Mouse (Mus musculus) heart, embryonic 13.5 days (tissue): ENCODE results near the gene Lexm. TPM values are rescaled to one million over a fixed set of nuclear protein-coding genes. Genes with fewer than 3 reads are reported as not detected.

Experiments used
- ATAC-seq: fragments of 200-750 bp; cut with Nextera tagmentation; 2 replicates; pipeline ENCODE4 v1.8.0; 2017; ENCODE audit warnings: moderate TSS enrichment; ENCODE audit not compliant: insufficient number of reproducible peaks, low FRiP score, low TSS enrichment; ENCODE audit errors: extremely low read depth
- H3K27ac ChIP-seq: fragments of 300-500 bp; sonication (generic); replicated peaks from 2 replicates; pipeline ENCODE4 v1.5.1; 2015; ENCODE audit warnings: moderate library complexity, mild to moderate bottlenecking, inconsistent platforms
- H3K27me3 ChIP-seq: fragments of 300-500 bp; sonication (generic); replicated peaks from 2 replicates; pipeline ENCODE4 v1.6.1; 2015; ENCODE audit warnings: mild to moderate bottlenecking, inconsistent platforms
- H3K36me3 ChIP-seq: fragments of 300-500 bp; sonication (generic); 2 replicates; pipeline ENCODE4 v1.6.1; 2015; ENCODE audit warnings: mild to moderate bottlenecking, inconsistent platforms
- H3K4me1 ChIP-seq: fragments of 300-500 bp; sonication (generic); 2 replicates; pipeline ENCODE4 v1.6.1; 2015; ENCODE audit warnings: inconsistent platforms
- H3K4me2 ChIP-seq: fragments of 300-500 bp; sonication (generic); 2 replicates; pipeline ENCODE4 v1.6.1; 2015; ENCODE audit warnings: inconsistent platforms, mild to moderate bottlenecking, moderate library complexity
- H3K4me3 ChIP-seq: fragments of 300-500 bp; sonication (generic); 2 replicates; pipeline ENCODE4 v1.5.1; 2015; ENCODE audit warnings: moderate library complexity, mild to moderate bottlenecking, inconsistent platforms
- H3K9ac ChIP-seq: fragments of 300-500 bp; sonication (generic); 2 replicates; pipeline ENCODE4 v1.6.1; 2015; ENCODE audit warnings: inconsistent platforms, mild to moderate bottlenecking, moderate library complexity
- H3K9me3 ChIP-seq: fragments of 300-500 bp; sonication (generic); 2 replicates; pipeline ENCODE4 v1.6.1; 2016; ENCODE audit warnings: inconsistent platforms
- WGBS: fragments of 180-500 bp; shearing (Covaris S2); methylation state at CpG from one replicate; pipeline ENCODE4 v1.1.7; 2015; ENCODE audit warnings: mixed read lengths; 5-methylcytosine and 5-hydroxymethylcytosine counted together
- polyA plus RNA-seq: library from polyadenylated mRNA; unstranded; fragments of >200 nt; fragmentation: Nextera tagmentation; extraction: Ambion mirVana; gene quantifications from 2 replicates; pipeline ENCODE4 v1.2.1, GENCODE M21; 2015

Lexm gene
- 0.50 and 0.52 TPM in 2 replicates for polyA plus RNA-seq

DNA sequence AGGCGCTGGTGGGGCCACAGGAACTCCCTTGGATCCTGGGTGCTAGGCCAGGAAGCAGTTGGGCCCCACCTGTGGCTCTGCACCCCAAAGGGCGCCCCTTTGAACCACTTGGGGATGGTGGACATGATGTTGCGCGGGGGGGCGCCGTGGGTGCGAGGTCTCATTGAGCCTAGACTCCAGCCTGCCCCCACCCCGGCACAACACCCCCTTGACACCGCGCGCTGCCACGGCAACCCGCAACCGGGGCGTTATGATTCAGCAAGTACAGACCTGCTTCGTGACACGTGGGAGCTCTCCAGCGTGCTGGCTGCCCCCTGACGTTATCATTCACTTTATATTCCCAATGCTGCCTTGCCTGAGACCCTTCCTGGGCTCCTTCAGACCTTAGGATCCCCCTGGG is at the start of gene Lexm:
TSS of gene Lexm (minus strand) at position 186 of the 400 bp plus-strand sequence.
- Histone ChIP-seq H3K9ac (peak within 1 kb of the TSS; percentile 28; the same call in 1 of the 2 replicates), H3K36me3 (no peaks in the 10 kb centered on the region), H3K4me2 (peak within 1 kb of the TSS; percentile 61), H3K27ac (0 out of 2 replicates have a peak within 1 kb of the TSS, but pooled peaks have one; percentile 42), H3K4me3 (peak within 1 kb of the TSS; percentile 30), H3K27me3 (peaks cover 74% of the 10 kb centered on the region), H3K4me1 (peaks cover 5% of the 10 kb centered on the region), H3K9me3 (no peaks in the 10 kb centered on the region)
- under 1% methylated on average over 19 of the region's 19 CpGs for WGBS
- peak; percentile 39 for ATAC-seq

- no peak for ATAC-seq
- H3K4me1 ChIP-seq, result no peaks in the 10 kb centered on the region
- 89% methylated on average over 2 of the region's 2 CpGs for WGBS
Observed at GRCm38 (mm10) chr4:106666546-106666945, 49.5 kb upstream of the Lexm start.

GRCm38 (mm10) chr4:106665673-106666072 is 48.6 kb upstream of the Lexm start:
- 89% methylated on average over 10 of the region's 10 CpGs for WGBS
- H3K27ac ChIP-seq, result no peak overlapping the region
- ATAC-seq, result no peak
- no peak overlapping the region for H3K4me3 ChIP-seq
- no peak overlapping the region for H3K4me2 ChIP-seq
- H3K36me3 ChIP-seq, result peaks cover 100% of the 10 kb centered on the region
- no peaks in the 10 kb centered on the region for H3K4me1 ChIP-seq
- H3K9me3 ChIP-seq, result no peaks in the 10 kb centered on the region
- no peaks in the 10 kb centered on the region for H3K27me3 ChIP-seq
- H3K9ac ChIP-seq, result no peak overlapping the region

More at GRCm38 (mm10) chr4:106666546-106666945, 49.5 kb upstream of the Lexm start:
- Histone ChIP-seq H3K27me3 (no peaks in the 10 kb centered on the region), H3K36me3 (peaks cover 100% of the 10 kb centered on the region), H3K27ac (no peak overlapping the region), H3K9ac (no peak overlapping the region), H3K4me3 (no peak overlapping the region), H3K4me2 (no peak overlapping the region), H3K9me3 (no peaks in the 10 kb centered on the region)

GRCm38 (mm10) chr4:106665269-106665668 is 48.2 kb upstream of the Lexm start:
- Histone ChIP-seq H3K36me3 (peaks cover 100% of the 10 kb centered on the region), H3K4me2 (no peak overlapping the region), H3K4me1 (no peaks in the 10 kb centered on the region), H3K9ac (no peak overlapping the region), H3K4me3 (no peak overlapping the region), H3K27me3 (no peaks in the 10 kb centered on the region), H3K9me3 (no peaks in the 10 kb centered on the region), H3K27ac (no peak overlapping the region)
- WGBS, result 96% methylated on average over 2 of the region's 2 CpGs
- no peak for ATAC-seq

DNA sequence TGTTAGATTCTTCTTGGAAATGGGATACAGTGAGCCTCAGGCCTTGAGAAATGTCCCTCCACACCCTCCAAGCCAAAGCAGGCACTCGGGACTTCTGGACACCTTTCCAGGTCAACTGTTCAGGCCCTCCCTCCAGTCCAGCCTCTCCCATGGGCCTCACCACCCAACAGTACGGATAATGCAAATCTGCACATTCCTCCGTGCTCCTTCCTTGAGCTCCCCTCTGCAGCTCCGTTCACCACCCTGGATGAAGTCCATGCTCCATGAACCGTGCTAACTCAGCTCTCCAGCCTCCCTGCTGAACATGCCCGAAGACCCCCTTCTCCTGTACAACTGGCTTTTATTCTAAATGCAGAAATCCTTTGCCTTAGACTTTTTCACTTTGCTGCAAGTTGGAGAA is 47.7 kb upstream of the Lexm start:
- no peaks in the 10 kb centered on the region for H3K27me3 ChIP-seq
- no peak overlapping the region for H3K4me2 ChIP-seq
- WGBS, result 79% methylated on average over 6 of the region's 6 CpGs
- ATAC-seq, result no peak
- H3K27ac ChIP-seq, result no peak overlapping the region
- H3K9ac ChIP-seq, result no peak overlapping the region
- no peaks in the 10 kb centered on the region for H3K4me1 ChIP-seq
- H3K36me3 ChIP-seq, result peaks cover 100% of the 10 kb centered on the region
- no peaks in the 10 kb centered on the region for H3K9me3 ChIP-seq
- no peak overlapping the region for H3K4me3 ChIP-seq

DNA sequence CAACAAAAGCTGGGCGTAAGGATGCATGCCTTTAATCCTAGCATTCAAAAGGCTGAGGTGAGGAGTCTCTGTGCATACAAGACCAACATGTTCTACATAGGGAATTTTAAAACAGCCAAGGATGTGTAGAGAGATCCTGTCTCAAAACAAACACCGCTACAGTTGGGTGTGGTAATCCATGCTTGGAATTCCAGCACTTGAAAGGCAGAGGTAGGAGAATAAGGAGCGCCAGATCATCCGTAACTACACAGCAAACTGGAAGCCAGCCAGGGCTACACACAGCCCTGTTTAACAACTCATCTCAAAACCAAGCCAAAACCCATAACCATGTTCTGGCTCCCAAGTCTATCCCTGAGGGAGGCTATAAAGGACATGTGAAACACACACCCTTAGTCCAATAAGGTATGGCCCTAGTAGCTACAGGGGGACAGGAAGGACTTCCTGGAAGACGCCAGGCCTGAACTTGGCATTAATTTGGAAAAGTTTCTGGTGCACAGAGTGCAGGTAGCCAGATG is 47.0 kb upstream of the Lexm start:
- Histone ChIP-seq H3K27ac (no peak overlapping the region), H3K9me3 (no peaks in the 10 kb centered on the region), H3K36me3 (peaks cover 100% of the 10 kb centered on the region), H3K27me3 (no peaks in the 10 kb centered on the region), H3K4me2 (no peak overlapping the region), H3K9ac (no peak overlapping the region), H3K4me3 (no peak overlapping the region), H3K4me1 (no peaks in the 10 kb centered on the region)
- no peak for ATAC-seq
- WGBS, result 76% methylated on average over 5 of the region's 5 CpGs

- H3K27ac ChIP-seq, result no peak overlapping the region
- H3K9me3 ChIP-seq, result no peaks in the 10 kb centered on the region
- no peak overlapping the region for H3K9ac ChIP-seq
- H3K4me2 ChIP-seq, result no peak overlapping the region
- H3K36me3 ChIP-seq, result peaks cover 78% of the 10 kb centered on the region
- H3K27me3 ChIP-seq, result no peaks in the 10 kb centered on the region
- no peak for ATAC-seq
- peaks cover 7% of the 10 kb centered on the region for H3K4me1 ChIP-seq
- H3K4me3 ChIP-seq, result no peak overlapping the region
- WGBS, result 85% methylated on average over 10 of the region's 10 CpGs
Observed at GRCm38 (mm10) chr4:106655681-106656080, 38.6 kb upstream of the Lexm start.

DNA sequence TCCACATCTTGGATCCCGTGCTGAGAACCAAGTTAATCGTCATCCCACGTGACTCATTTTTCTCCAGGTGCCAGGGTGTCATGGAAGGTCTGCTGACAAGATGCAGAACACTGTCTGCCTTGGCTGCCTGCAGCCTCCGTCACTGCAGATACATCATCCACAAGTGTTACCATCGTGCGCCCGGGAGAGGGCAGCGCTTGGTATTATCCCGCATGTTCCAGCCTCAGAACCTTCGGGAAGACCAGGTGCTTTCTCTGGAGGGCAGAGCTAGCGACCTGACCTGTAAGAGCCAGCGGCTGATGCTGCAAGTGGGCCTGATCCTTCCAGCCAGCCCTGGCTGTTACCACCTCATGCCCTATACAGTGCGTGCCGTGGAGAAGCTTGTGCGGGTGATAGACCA is 36.0 kb upstream of the Lexm start:
- Histone ChIP-seq H3K9ac (no peak overlapping the region), H3K4me1 (peaks cover 7% of the 10 kb centered on the region), H3K4me2 (no peak overlapping the region), H3K9me3 (no peaks in the 10 kb centered on the region), H3K4me3 (no peak overlapping the region), H3K36me3 (peaks cover 52% of the 10 kb centered on the region), H3K27me3 (peaks cover 20% of the 10 kb centered on the region), H3K27ac (no peak overlapping the region)
- no peak for ATAC-seq
- WGBS, result 84% methylated on average over 15 of the region's 15 CpGs

GRCm38 (mm10) chr4:106652546-106652945 is 35.5 kb upstream of the Lexm start:
- 90% methylated on average over 3 of the region's 3 CpGs for WGBS
- H3K4me2 ChIP-seq, result no peak overlapping the region
- peaks cover 47% of the 10 kb centered on the region for H3K36me3 ChIP-seq
- H3K9ac ChIP-seq, result no peak overlapping the region
- H3K27me3 ChIP-seq, result peaks cover 26% of the 10 kb centered on the region
- no peaks in the 10 kb centered on the region for H3K9me3 ChIP-seq
- H3K4me3 ChIP-seq, result no peak overlapping the region
- no peak overlapping the region for H3K27ac ChIP-seq
- H3K4me1 ChIP-seq, result peaks cover 7% of the 10 kb centered on the region
- ATAC-seq, result no peak

GRCm38 (mm10) chr4:106650833-106651527 is 33.9 kb upstream of the Lexm start, which contains the start of gene Pars2:
Gene Pars2 (plus strand): TSS chr4:106651069.
- peak; percentile 91 for ATAC-seq
- H3K36me3 ChIP-seq, result peaks cover 32% of the 10 kb centered on the region
- peaks cover 7% of the 10 kb centered on the region for H3K4me1 ChIP-seq
- peak within 1 kb of the TSS; percentile 82 for H3K4me3 ChIP-seq
- WGBS, result 3% methylated on average over 40 of the region's 40 CpGs
- no peaks in the 10 kb centered on the region for H3K9me3 ChIP-seq
- peak within 1 kb of the TSS; percentile 41; the same call in 1 of the 2 replicates for H3K27ac ChIP-seq
- H3K9ac ChIP-seq, result peak within 1 kb of the TSS; percentile 88
- H3K4me2 ChIP-seq, result peak within 1 kb of the TSS; percentile 88
- H3K27me3 ChIP-seq, result peaks cover 37% of the 10 kb centered on the region

DNA sequence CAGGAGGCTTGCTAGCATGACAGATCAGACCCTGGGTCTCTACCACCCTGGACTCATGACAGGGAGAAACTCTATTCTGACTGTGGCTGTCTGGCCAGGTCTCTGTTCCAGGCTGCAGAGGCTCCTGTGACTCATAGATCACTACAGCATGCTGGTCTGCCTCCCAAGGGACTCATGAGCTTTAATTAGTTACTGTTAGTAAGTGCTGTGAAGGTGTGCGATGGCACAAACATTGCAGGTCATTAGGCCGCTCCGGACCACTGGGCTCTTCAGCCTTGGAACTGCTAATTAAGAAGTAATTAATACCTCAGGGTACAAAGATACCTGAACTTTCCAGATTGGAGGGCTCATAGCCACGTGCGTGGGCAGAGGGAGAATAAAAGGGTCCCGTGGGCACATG is 30.1 kb upstream of the Lexm start:
- H3K36me3 ChIP-seq, result no peaks in the 10 kb centered on the region
- H3K9ac ChIP-seq, result no peak overlapping the region
- no peak overlapping the region for H3K4me3 ChIP-seq
- H3K27ac ChIP-seq, result no peak overlapping the region
- H3K27me3 ChIP-seq, result peaks cover 40% of the 10 kb centered on the region
- no peak overlapping the region for H3K4me2 ChIP-seq
- 82% methylated on average over 6 of the region's 6 CpGs for WGBS
- H3K4me1 ChIP-seq, result peaks cover 18% of the 10 kb centered on the region
- ATAC-seq, result no peak
- H3K9me3 ChIP-seq, result no peaks in the 10 kb centered on the region

DNA sequence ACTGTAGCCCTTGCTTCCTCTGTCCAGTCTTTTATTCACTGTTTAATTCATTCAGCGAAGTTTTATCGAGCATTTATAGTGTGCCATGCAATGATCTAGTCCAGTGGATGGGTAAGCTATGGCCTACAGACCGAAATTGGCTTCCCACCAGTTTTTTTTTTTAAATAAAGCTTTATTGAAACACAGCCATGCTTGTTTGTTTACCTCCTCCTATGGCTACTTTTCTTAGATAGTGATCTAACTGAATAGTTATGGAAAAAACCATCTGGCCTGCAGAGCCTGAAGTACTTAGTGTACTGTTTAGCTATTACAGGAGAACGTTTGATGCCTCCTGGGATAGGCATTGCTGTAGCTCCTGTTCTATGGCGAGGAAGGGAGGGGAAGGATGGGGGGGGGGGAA is 28.8 kb upstream of the Lexm start:
- WGBS, result 64% methylated on average over 5 of the region's 5 CpGs
- H3K9me3 ChIP-seq, result no peaks in the 10 kb centered on the region
- H3K4me3 ChIP-seq, result no peak overlapping the region
- ATAC-seq, result no peak
- no peak overlapping the region for H3K4me2 ChIP-seq
- no peaks in the 10 kb centered on the region for H3K36me3 ChIP-seq
- H3K27ac ChIP-seq, result no peak overlapping the region
- H3K4me1 ChIP-seq, result peaks cover 11% of the 10 kb centered on the region
- peaks cover 40% of the 10 kb centered on the region for H3K27me3 ChIP-seq
- H3K9ac ChIP-seq, result no peak overlapping the region
